Mouse (Mus musculus) kidney, adult 2 months (tissue): ENCODE measurements at regions not wholly inside any gene's neighbourhood (a gene's known extent, or its start where the extent isn't known, plus 50 kb on each side); places are given as distances from the start of the nearest gene placed in this dataset.

Experiments used
- DNase-seq: peaks from one replicate; pipeline ENCODE4 v3.0.0; 2021
- H3K27ac ChIP-seq: fragments of 200-500 bp; 2 replicates; pipeline ENCODE4 v1.5.1; 2012; ENCODE audit warnings: low read depth, low read length, control low read depth, inconsistent platforms; ENCODE audit not compliant: insufficient read depth
- H3K27me3 ChIP-seq: fragments of 200-500 bp; replicated peaks from 2 replicates; pipeline ENCODE4 v1.6.1; 2012; ENCODE audit warnings: mild to moderate bottlenecking, moderate library complexity, low read length, inconsistent platforms; ENCODE audit not compliant: control insufficient read depth, insufficient read depth
- H3K36me3 ChIP-seq: fragments of 200-500 bp; 2 replicates; pipeline ENCODE4 v1.6.1; 2012; ENCODE audit warnings: mild to moderate bottlenecking, moderate library complexity, low read length, inconsistent platforms; ENCODE audit not compliant: control insufficient read depth, insufficient read depth
- H3K4me1 ChIP-seq: fragments of 200-500 bp; 2 replicates; pipeline ENCODE4 v1.6.1; 2011; ENCODE audit warnings: low read length; ENCODE audit not compliant: control insufficient read depth, insufficient read depth
- H3K4me3 ChIP-seq: fragments of 200-500 bp; 2 replicates; pipeline ENCODE4 v1.5.1; 2011; ENCODE audit warnings: mild to moderate bottlenecking, low read depth, low read length, control low read depth; ENCODE audit not compliant: insufficient read depth
- CTCF ChIP-seq: fragments of 200-500 bp; conservative IDR thresholded peaks from 2 replicates; pipeline ENCODE4 v1.5.1; 2011; ENCODE audit warnings: low read depth, mild to moderate bottlenecking, control low read depth, low read length, moderate library complexity, mixed read lengths; ENCODE audit not compliant: insufficient read depth, insufficient read length
- POLR2A ChIP-seq: fragments of 200-500 bp; IDR thresholded peaks from one replicate; pipeline ENCODE4 v1.6.1; 2011; ENCODE audit warnings: low read depth, low read length, control low read depth
- WGBS: fragments of 180-500 bp; shearing (Covaris S2); methylation state at CpG from one replicate; pipeline ENCODE4 v1.1.7; 2018; 5-methylcytosine and 5-hydroxymethylcytosine counted together

DNA sequence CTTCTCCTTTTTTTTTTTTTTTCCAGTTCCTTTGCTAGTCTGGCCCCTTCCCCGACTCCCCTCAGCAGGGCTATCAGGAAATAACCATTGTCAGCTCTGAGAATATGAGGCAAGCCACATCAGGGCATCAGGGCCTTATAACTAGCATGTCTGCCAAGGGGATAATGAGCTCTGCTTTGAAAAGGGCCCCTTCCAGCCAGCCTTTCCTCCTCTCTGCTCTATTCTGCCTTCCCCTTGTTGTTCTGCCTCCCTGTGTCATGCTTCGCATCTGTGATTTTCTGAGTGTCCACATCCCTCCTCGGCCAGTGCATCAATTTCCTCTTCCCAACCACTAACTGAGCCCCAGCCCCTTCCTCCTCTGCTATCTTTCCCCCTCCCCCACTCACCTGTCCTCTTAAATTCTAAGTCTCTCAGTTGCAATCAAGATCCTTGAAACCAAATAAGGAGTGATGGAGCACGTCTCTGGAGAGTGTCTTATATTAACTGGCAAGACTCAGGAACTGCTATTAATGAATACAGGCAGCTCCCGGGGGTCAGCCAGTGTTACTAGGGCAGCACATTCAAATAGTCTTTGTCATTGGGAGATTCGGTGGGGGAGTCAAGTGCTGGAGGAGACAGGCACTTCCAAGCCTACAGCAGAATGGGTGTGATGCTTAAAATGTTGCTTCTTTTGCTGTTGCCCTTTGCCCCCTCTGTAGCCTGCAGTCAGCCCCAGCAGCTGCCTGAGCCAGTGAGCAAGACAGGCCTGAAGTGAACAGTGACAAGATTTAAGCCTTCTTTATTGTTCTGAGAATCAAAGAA is 155.3 kb downstream of the Olfm4 start:
- Histone ChIP-seq H3K4me1 (peaks cover 2% of the 10 kb centered on the region; the same call in 1 of the 2 replicates), H3K27ac (no peak overlapping the region), H3K27me3 (no peaks in the 10 kb centered on the region), H3K36me3 (no peaks in the 10 kb centered on the region), H3K4me3 (no peak overlapping the region)
- WGBS = 33% methylated on average over 6 of the region's 6 CpGs
- DNase-seq = peak; percentile 66
- no peak for TF ChIP-seq CTCF
- TF ChIP-seq POLR2A = no peak

DNA sequence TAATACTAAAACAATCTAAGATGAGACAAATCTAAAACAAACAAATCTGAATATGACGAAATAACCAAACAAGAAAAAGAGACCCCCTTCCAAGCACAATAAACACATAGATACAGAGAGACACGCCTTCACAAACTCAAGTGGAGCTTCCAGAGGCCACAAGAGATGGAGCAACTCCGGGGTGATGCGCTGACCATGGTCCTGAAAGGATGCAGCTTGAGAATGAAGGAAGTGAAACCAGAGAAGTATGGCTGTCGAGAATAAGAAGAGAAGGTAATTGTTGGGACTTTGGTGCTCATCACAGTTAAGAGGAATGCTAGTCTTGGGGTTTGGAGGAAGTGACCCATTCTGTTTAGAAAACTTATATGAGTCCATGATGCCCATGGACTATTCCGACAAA is 173.1 kb downstream of the Olfm4 start:
- Histone ChIP-seq H3K27me3 (no peaks in the 10 kb centered on the region), H3K27ac (no peak overlapping the region), H3K4me1 (no peaks in the 10 kb centered on the region), H3K36me3 (no peaks in the 10 kb centered on the region), H3K4me3 (no peak overlapping the region)
- DNase-seq = peak; percentile 24
- no peak for TF ChIP-seq POLR2A
- TF ChIP-seq CTCF = no peak
- 39% methylated on average over 6 of the region's 6 CpGs for WGBS

- 71% methylated on average over 1 of the region's 1 CpGs for WGBS
- H3K27me3 ChIP-seq = no peaks in the 10 kb centered on the region; the same call in 1 of the 2 replicates
- H3K4me3 ChIP-seq = no peak overlapping the region
- no peaks in the 10 kb centered on the region for H3K36me3 ChIP-seq
- H3K4me1 ChIP-seq = no peaks in the 10 kb centered on the region
- no peak overlapping the region for H3K27ac ChIP-seq
- no peak for DNase-seq
- TF ChIP-seq CTCF = no peak
- TF ChIP-seq POLR2A = no peak
These were observed 185.3 kb downstream of the Olfm4 start for GRCm38 (mm10) chr14:80169211-80169610.

- no peaks in the 10 kb centered on the region for H3K4me1 ChIP-seq
- H3K4me3 ChIP-seq = no peak overlapping the region
- no peaks in the 10 kb centered on the region; the same call in 1 of the 2 replicates for H3K27me3 ChIP-seq
- H3K36me3 ChIP-seq = no peaks in the 10 kb centered on the region
- DNase-seq = no peak
- WGBS = 33% methylated on average over 11 of the region's 11 CpGs
- TF ChIP-seq CTCF (no peak), POLR2A (no peak)
- H3K27ac ChIP-seq = no peak overlapping the region
These were observed 186.7 kb downstream of the Olfm4 start for GRCm38 (mm10) chr14:80170450-80171180.

GRCm38 (mm10) chr14:80172799-80173484 is 189.1 kb downstream of the Olfm4 start:
- no peaks in the 10 kb centered on the region for H3K4me1 ChIP-seq

DNA sequence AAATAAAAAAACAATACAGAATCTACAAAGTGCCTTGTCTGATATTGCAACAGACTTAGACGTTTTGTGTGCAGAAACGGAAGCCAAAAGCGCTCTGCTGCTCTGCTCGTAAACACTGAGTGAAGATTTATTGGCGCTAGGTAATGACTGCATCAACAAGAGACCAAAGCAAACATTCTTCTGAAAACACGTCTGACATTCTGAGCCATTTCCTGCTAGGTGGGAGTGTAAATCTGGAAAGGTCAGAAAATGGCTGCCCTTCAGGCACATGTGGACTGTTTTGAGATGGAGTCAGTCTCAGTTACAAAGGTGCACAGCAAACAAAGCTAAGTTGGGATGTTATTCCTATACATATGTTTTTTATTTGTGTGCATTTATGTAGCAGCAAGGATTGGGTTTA is 192.6 kb downstream of the Olfm4 start:
- no peaks in the 10 kb centered on the region for H3K36me3 ChIP-seq
- 23% methylated on average over 6 of the region's 6 CpGs for WGBS

More at GRCm38 (mm10) chr14:80172799-80173484, 189.1 kb downstream of the Olfm4 start:
- Histone ChIP-seq H3K36me3 (no peaks in the 10 kb centered on the region), H3K27ac (no peak overlapping the region), H3K4me3 (no peak overlapping the region), H3K27me3 (no peaks in the 10 kb centered on the region; the same call in 1 of the 2 replicates)
- WGBS = 35% methylated on average over 4 of the region's 4 CpGs
- DNase-seq = no peak
- TF ChIP-seq CTCF = no peak
- no peak for TF ChIP-seq POLR2A

More for the DNA sequence above, 192.6 kb downstream of the Olfm4 start:
- Histone ChIP-seq H3K27me3 (no peaks in the 10 kb centered on the region), H3K4me1 (no peaks in the 10 kb centered on the region), H3K4me3 (no peak overlapping the region), H3K27ac (no peak overlapping the region)
- no peak for TF ChIP-seq CTCF
- TF ChIP-seq POLR2A = no peak
- DNase-seq = no peak
